Mouse (Mus musculus) frontal cortex, adult 2 months (tissue): ENCODE data around the gene Kmt2e. TPM values are rescaled to one million over a fixed set of nuclear protein-coding genes. Genes with fewer than 3 reads are reported as not detected.
"Not testable (repeated sequence)": the region's sequence is repeated elsewhere in the genome, so short reads cannot be mapped to it uniquely, and the experiment has no call there.

Source experiments
- DNase-seq, 2 experiments: peaks; one replicate each; pipeline ENCODE4 v3.0.0; 2022; ENCODE audit warnings: low spot score in 1 of 2; ENCODE audit errors: extremely low spot score in 1 of 2
- polyA plus RNA-seq: library from polyadenylated mRNA; depleted of rRNA; stranded (reverse); fragments of >200 nt; gene quantifications from 2 replicates; pipeline ENCODE4 v1.2.3, GENCODE M21; 2012

Gene Kmt2e
- polyA plus RNA-seq, 1 experiment: 49.7 TPM

GRCm38 (mm10) chr5:23431948-23432707 lies 2.1 kb upstream of the Kmt2e start:
- DNase-seq: no peak

GRCm38 (mm10) chr5:23432708-23433645 lies 1.3 kb upstream of the Kmt2e start:
- DNase-seq: peak; percentile 98 to 99

GRCm38 (mm10) chr5:23434598-23435481 lies 599 bp downstream of the Kmt2e start:
- peak in 1 of 2 experiments; percentile 67 for DNase-seq

- DNase-seq: no peak
Observed at GRCm38 (mm10) chr5:23435482-23436125, 1.4 kb downstream of the Kmt2e start.

GRCm38 (mm10) chr5:23436735-23437134 lies 2.5 kb downstream of the Kmt2e start:
- no peak for DNase-seq

GRCm38 (mm10) chr5:23439857-23440256 lies 5.6 kb downstream of the Kmt2e start:
- DNase-seq: no peak

GRCm38 (mm10) chr5:23440572-23440971 lies 6.3 kb downstream of the Kmt2e start:
- no peak for DNase-seq

GRCm38 (mm10) chr5:23441916-23442315 lies 7.7 kb downstream of the Kmt2e start:
- DNase-seq: no peak

- no peak for DNase-seq
Observed at GRCm38 (mm10) chr5:23444411-23444810, 10.2 kb downstream of the Kmt2e start.

GRCm38 (mm10) chr5:23453561-23453960 lies 19.3 kb downstream of the Kmt2e start:
- DNase-seq: not testable (repeated sequence)

GRCm38 (mm10) chr5:23461688-23462087 lies 27.4 kb downstream of the Kmt2e start:
- peak in 1 of 2 experiments; percentile 36 for DNase-seq

- DNase-seq: no peak
Observed at GRCm38 (mm10) chr5:23464247-23464646, 30.0 kb downstream of the Kmt2e start.

- no peak for DNase-seq
Observed at GRCm38 (mm10) chr5:23464743-23465142, 30.5 kb downstream of the Kmt2e start.

GRCm38 (mm10) chr5:23466546-23466945 lies 32.3 kb downstream of the Kmt2e start:
- no peak for DNase-seq

- no peak for DNase-seq
Observed at GRCm38 (mm10) chr5:23473098-23473873, 39.0 kb downstream of the Kmt2e start.

GRCm38 (mm10) chr5:23483811-23484210 lies 49.6 kb downstream of the Kmt2e start:
- no peak for DNase-seq

- no peak for DNase-seq
Observed at GRCm38 (mm10) chr5:23489231-23489630, 55.0 kb downstream of the Kmt2e start.

- no peak for DNase-seq
Observed at GRCm38 (mm10) chr5:23490797-23491196, 56.6 kb downstream of the Kmt2e start.

- no peak for DNase-seq
Observed at GRCm38 (mm10) chr5:23496396-23496795, 62.2 kb downstream of the Kmt2e start.
